Mouse (Mus musculus): Measurements from ENCODE around the gene Gpr137c. TPM values are rescaled to one million over a fixed set of nuclear protein-coding genes. Genes with fewer than 3 reads are reported as not detected.

Gene Gpr137c
- 1.8 and 2.0 TPM in 2 replicates for polyA plus RNA-seq (2015; fragmentation: Nextera tagmentation; extraction: Ambion mirVana)

DNA sequence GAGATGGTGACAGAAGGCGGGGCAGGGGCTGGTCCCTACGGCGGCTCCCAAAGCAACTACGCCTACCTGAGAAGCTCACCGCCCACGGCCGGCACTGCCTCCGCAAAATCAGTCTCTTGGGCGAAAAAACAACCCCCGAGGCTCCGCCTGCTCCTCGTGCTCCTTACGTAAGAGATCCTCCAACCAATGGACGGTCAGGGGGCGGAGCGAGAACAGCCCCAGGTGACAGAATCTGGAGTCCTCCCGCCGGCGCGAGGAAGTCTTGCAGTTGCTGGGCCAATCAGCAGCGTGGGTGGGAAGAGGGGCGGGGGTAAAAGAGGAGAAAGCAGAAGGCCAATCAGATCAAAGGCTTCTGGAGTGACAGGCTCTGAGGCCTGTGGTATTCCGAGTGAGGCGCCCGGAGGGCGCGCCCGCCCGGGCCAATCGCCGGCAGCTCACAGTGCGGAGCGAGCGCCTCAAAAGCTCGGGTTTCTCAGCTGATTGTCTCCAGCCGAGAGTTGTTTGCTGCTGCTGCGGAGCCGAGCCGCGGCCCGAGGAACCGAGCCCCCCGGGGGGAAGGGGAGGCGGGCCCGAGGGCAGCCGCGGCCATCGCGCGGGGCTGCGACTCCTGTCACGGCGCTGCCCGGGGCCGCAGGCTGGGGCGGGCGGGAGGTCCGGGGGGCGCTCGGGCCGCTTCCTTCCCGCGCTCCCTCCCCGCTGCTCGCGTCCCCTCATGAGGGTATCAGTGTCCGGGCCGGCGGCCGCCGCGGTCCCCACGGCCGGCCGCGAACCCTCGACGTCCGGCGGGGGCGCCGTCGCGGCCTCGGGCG, at the start of gene Gpr137c:
Gene Gpr137c (plus strand): TSS at position 437 of the 809 bp plus-strand sequence.
- Histone ChIP-seq H3K4me3 (ENCODE audit: low read depth, low read length) (peak within 1 kb of the TSS; percentile 71), H3K9me3 (ENCODE audit: low read length) (no peaks in the 10 kb centered on the region), H3K27ac (ENCODE audit: low read length) (peak within 1 kb of the TSS; percentile 93), H3K4me1 (ENCODE audit: insufficient read depth, low read depth, low read length) (no peaks in the 10 kb centered on the region), H3K27me3 (replicated peaks; ENCODE audit: insufficient read depth, low read length) (no peaks in the 10 kb centered on the region), H3K36me3 (ENCODE audit: insufficient read depth, low read length) (no peaks in the 10 kb centered on the region), H3K4me2 (replicated peaks; ENCODE audit: low read depth, low read length) (peak within 1 kb of the TSS; percentile 91), H3K9ac (replicated peaks; ENCODE audit: low read depth) (peak within 1 kb of the TSS; percentile 47)
- DNase-seq (ENCODE audit: low spot score) (peak; percentile 100), ATAC-seq (peak; percentile 98)
- no peak for TF ChIP-seq CTCF (IDR thresholded peaks at IDR 0.05)
- TF ChIP-seq EP300 (IDR thresholded peaks at IDR 0.05): no peak
- 3% methylated on average over 68 of the region's 86 CpGs for WGBS

DNA sequence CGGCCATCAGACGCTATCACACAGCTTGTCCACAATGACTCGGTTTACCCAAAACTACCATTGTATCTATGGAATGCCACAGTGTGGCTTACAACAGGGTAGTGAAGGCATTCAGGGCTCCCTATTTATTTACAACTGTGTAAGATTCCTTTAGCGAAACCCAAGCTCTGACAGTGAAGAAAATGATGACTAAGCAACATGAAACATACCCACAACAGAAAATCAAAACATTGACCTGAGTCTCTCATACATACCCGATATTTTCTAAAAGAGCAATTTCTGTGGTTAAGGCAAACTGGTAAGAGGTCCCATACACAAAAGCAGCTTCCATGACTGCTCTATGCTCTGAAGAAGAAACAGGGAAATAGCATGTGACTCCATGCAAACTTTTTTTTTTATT, 47.3 kb upstream of the Gpr137c start:
- WGBS: 97% methylated on average over 5 of the region's 5 CpGs
- Histone ChIP-seq H3K9me3 (ENCODE audit: low read length) (no peaks in the 10 kb centered on the region), H3K9ac (replicated peaks; ENCODE audit: low read depth) (no peak overlapping the region), H3K4me1 (ENCODE audit: insufficient read depth, low read depth, low read length) (no peaks in the 10 kb centered on the region), H3K27ac (ENCODE audit: low read length) (no peak overlapping the region), H3K4me2 (replicated peaks; ENCODE audit: low read depth, low read length) (no peak overlapping the region), H3K4me3 (ENCODE audit: low read depth, low read length) (no peak overlapping the region), H3K36me3 (ENCODE audit: insufficient read depth, low read length) (no peaks in the 10 kb centered on the region), H3K27me3 (replicated peaks; ENCODE audit: insufficient read depth, low read length) (no peaks in the 10 kb centered on the region)
- ATAC-seq (no peak), DNase-seq (ENCODE audit: low spot score) (no peak)
- TF ChIP-seq EP300 (IDR thresholded peaks at IDR 0.05) (no peak), CTCF (IDR thresholded peaks at IDR 0.05) (no peak)

DNA sequence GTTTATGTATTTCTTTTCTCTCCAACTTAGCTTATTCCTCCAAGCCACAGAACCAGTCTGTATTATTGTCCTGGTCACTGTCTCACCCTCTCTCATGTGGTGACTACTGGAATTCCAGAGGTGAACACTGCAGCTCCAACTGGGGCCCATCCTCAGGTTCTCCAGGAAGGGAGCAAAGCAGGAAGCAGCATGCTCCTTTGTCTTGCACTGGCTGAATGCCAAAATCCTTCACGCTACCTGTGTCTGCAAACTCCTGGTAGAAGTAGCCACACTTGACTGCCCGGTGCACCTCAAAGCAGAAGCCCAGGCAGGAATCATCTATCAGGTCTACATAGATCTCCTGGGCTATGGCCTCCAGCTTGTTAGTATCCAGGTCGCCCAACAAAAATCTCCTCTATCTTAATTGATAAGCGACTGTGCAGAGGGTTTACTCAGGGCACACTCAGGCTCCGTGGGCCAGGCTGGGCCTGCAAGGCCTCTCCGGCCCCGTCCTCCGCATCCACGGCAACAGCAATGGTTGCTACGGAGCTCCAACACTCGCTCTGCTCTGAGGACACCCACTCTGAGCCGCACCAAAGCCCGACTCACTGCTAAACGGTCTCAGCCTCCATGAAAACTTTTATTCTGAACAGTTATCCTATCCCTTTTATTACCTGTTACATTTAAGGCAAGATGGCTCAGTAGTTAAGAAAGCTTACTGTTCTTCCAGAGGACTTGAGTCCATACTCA, 44.3 kb upstream of the Gpr137c start:
- H3K9me3 ChIP-seq (ENCODE audit: low read length): no peaks in the 10 kb centered on the region
- H3K4me1 ChIP-seq (ENCODE audit: insufficient read depth, low read depth, low read length): no peaks in the 10 kb centered on the region
- no peaks in the 10 kb centered on the region for H3K27me3 ChIP-seq (replicated peaks; ENCODE audit: insufficient read depth, low read length)
- no peak overlapping the region for H3K4me2 ChIP-seq (replicated peaks; ENCODE audit: low read depth, low read length)
- no peaks in the 10 kb centered on the region for H3K36me3 ChIP-seq (ENCODE audit: insufficient read depth, low read length)
- no peak for TF ChIP-seq CTCF (IDR thresholded peaks at IDR 0.05)
- no peak for TF ChIP-seq EP300 (IDR thresholded peaks at IDR 0.05)
- DNase-seq (ENCODE audit: low spot score) (no peak), ATAC-seq (no peak)
- no peak overlapping the region for H3K4me3 ChIP-seq (ENCODE audit: low read depth, low read length)
- H3K9ac ChIP-seq (replicated peaks; ENCODE audit: low read depth): no peak overlapping the region
- 55% methylated on average over 14 of the region's 14 CpGs for WGBS
- H3K27ac ChIP-seq (ENCODE audit: low read length): no peak overlapping the region

DNA sequence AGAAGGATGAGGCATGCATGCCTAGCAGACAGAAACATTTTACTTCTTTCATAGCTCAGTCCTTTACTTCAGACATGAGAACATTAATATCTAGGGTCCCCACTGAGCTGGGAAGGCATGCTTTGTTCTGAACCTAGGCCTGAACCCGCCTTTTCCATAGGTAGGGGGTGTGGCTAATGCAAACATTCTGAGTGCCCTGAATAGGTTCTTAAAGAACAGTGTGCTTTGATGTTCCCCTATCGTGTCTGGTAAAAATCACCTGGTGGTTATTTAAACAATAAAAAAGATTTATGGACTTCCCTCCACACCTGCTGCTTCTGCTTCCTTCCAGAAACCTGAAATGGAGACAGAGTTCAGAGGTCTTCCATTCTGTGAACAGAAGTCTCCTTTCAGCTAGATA, 40.3 kb upstream of the Gpr137c start:
- no peaks in the 10 kb centered on the region for H3K4me1 ChIP-seq (ENCODE audit: insufficient read depth, low read depth, low read length)
- H3K9ac ChIP-seq (replicated peaks; ENCODE audit: low read depth): no peak overlapping the region
- no peaks in the 10 kb centered on the region for H3K27me3 ChIP-seq (replicated peaks; ENCODE audit: insufficient read depth, low read length)
- no peak overlapping the region for H3K27ac ChIP-seq (ENCODE audit: low read length)
- 0 out of 2 replicates have a peak, but pooled peaks cover 3% of the 10 kb centered on the region for H3K36me3 ChIP-seq (ENCODE audit: insufficient read depth, low read length)
- DNase-seq (ENCODE audit: low spot score): no peak
- no peak overlapping the region for H3K4me3 ChIP-seq (ENCODE audit: low read depth, low read length)
- H3K9me3 ChIP-seq (ENCODE audit: low read length): no peaks in the 10 kb centered on the region
- 37% methylated on average over 2 of the region's 2 CpGs for WGBS
- TF ChIP-seq EP300 (IDR thresholded peaks at IDR 0.05) (no peak), CTCF (IDR thresholded peaks at IDR 0.05) (no peak)
- no peak overlapping the region for H3K4me2 ChIP-seq (replicated peaks; ENCODE audit: low read depth, low read length)
- ATAC-seq: no peak

GRCm38 (mm10) chr14:45179606-45180005, 39.9 kb upstream of the Gpr137c start:
- 0 out of 2 replicates have a peak, but pooled peaks cover 3% of the 10 kb centered on the region for H3K36me3 ChIP-seq (ENCODE audit: insufficient read depth, low read length)
- no peak for TF ChIP-seq CTCF (IDR thresholded peaks at IDR 0.05)
- no peaks in the 10 kb centered on the region for H3K9me3 ChIP-seq (ENCODE audit: low read length)
- H3K27ac ChIP-seq (ENCODE audit: low read length): no peak overlapping the region
- H3K4me1 ChIP-seq (ENCODE audit: insufficient read depth, low read depth, low read length): no peaks in the 10 kb centered on the region
- no peaks in the 10 kb centered on the region for H3K27me3 ChIP-seq (replicated peaks; ENCODE audit: insufficient read depth, low read length)
- ATAC-seq (no peak), DNase-seq (ENCODE audit: low spot score) (peak; percentile 24)
- no peak overlapping the region for H3K4me3 ChIP-seq (ENCODE audit: low read depth, low read length)
- no peak overlapping the region for H3K4me2 ChIP-seq (replicated peaks; ENCODE audit: low read depth, low read length)
- no peak overlapping the region for H3K9ac ChIP-seq (replicated peaks; ENCODE audit: low read depth)
- WGBS: 71% methylated on average over 2 of the region's 2 CpGs

- H3K4me1 ChIP-seq (ENCODE audit: insufficient read depth, low read depth, low read length): no peaks in the 10 kb centered on the region
- H3K9ac ChIP-seq (replicated peaks; ENCODE audit: low read depth): no peak overlapping the region
- no peaks in the 10 kb centered on the region for H3K27me3 ChIP-seq (replicated peaks; ENCODE audit: insufficient read depth, low read length)
- ATAC-seq: no peak
- no peaks in the 10 kb centered on the region for H3K9me3 ChIP-seq (ENCODE audit: low read length)
- no peak overlapping the region for H3K4me2 ChIP-seq (replicated peaks; ENCODE audit: low read depth, low read length)
- 64% methylated on average over 4 of the region's 4 CpGs for WGBS
- H3K36me3 ChIP-seq (ENCODE audit: insufficient read depth, low read length): 0 out of 2 replicates have a peak, but pooled peaks cover 3% of the 10 kb centered on the region
- no peak overlapping the region for H3K27ac ChIP-seq (ENCODE audit: low read length)
- no peak for DNase-seq (ENCODE audit: low spot score)
- H3K4me3 ChIP-seq (ENCODE audit: low read depth, low read length): no peak overlapping the region
- no peak for TF ChIP-seq CTCF (IDR thresholded peaks at IDR 0.05)
- no peak for TF ChIP-seq EP300 (IDR thresholded peaks at IDR 0.05)
These were observed 37.9 kb upstream of the Gpr137c start for GRCm38 (mm10) chr14:45181611-45182010.
